Mouse (Mus musculus) frontal cortex, adult (tissue): ENCODE results near the gene Peli3.

Source experiments
- ATAC-seq: cut with Nextera tagmentation; 2 replicates; pipeline ENCODE4 v1.9.2; 2017; ENCODE audit warnings: mild to moderate bottlenecking, moderate library complexity, mixed read lengths; ENCODE audit not compliant: low TSS enrichment

Peli3 gene

DNA sequence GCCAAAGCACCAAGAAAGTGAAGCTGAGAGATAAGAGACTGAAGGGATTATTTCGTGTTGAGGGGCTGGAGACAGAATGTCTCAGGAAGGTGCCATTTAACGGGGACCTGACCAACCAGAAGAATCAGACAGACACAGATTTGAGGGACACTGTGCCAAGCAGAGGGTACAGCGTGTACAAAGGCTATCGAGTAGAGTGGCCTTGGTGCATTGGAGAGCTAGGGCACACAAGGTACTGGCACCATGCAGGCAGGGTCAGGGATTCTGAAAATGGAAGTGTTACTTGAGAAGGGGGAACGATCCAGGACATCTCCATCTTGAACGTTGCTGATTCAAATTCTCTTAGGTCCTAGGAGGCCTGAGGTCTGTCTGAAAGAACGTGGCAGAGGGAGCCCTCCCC lies 33.6 kb downstream of the Peli3 start:
- ATAC-seq, result no peak

DNA sequence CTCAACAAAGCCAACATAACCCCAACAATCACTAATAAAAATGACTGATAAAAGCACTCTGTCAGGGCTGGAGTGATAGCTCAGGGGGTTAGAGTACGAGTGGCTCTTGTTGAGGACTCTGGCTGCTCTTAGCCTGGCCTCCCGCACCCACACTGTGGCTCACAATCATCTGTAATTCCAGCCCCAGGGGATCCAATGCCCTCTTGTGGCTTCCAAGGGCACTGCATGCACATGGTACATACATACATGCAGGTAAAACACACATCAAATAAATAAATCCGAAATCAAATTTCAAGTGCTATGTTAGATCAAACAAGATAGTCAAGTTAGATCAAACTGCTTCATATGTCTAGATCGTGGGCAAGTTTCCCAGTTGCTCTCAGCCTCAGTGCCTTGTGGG lies 34.8 kb downstream of the Peli3 start:
- ATAC-seq, result no peak

DNA sequence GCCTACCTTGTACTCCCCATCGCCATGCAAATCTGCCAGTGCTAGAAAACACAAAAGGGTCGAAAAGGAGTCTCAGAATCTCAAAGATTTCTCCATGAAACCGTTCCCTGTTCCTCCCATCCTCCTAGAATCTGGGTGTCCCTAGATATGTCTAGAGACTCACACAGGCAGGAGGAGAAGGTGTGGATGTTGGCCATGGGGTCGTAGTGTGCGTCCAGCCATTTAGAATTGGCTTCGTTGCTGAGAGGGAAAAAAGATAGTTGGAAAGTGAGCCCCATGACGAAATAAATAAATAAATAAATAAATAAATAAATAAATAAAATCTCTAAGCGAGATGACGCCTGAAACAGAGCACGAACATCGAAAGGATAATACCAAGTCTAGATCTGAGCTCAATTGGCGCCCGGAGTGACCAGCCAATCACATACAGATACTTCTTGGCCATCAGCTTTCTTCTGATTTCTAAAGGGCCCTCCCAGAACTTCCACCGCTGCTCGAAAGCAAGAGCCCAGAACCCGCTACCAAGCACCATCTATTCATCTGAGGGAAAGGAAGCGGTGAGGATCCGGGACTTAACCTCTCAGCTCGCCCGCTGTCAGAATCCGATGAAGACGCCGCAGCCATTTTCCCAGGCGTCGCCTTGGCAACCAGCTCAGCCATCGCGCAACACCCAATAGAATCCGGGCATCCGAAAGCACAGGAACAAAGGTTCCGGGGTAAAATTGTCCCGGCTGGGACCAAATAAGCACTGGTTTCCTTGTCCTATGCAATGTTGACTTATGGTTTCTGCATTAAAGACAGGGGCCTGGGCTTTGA lies 36.7 kb downstream of the Peli3 start, which contains the start of gene Bbs1:
TSS of gene Bbs1 (minus strand) at position 650 of the 816 bp plus-strand sequence.
- ATAC-seq, result peak; percentile 65; the same call in 1 of the 2 replicates

DNA sequence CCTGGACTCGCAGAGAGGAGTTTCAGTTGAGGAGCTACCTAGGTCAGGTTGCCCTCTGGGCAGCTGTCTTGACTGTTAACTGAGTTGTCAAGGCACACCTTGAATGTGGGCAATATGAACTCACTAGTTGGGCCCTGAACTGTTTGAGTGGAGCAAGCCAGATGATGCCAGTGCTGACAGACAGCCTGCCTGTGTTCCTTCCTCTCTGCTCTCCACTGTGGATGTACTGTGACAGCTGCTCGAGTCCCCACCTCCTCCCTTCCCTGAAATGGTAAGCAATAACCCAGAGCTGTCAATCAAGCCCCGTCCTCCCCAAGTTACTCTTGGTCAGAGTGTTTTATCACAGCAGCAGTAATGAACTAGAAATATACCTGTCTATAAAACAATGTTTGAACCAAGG lies 43.0 kb downstream of the Peli3 start:
- no peak for ATAC-seq

DNA sequence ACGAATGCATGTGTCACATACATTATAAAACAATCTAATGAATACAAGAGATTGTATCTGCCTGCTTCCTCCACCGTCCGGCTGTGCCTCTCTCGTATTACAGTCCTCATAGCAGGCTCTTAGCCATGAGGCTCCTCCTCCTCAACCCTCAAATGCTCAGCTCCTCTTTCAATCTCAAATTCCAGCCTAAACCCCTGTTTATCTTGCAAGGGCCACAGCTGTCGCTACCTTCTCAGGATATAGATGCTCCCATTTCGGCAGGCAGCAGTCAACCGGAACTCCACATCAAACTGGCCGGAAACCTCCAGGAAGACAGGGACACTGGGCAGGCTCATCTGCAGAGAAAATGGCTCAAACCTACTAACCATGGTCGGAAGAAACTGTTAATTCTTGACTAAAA lies 44.0 kb downstream of the Peli3 start:
- ATAC-seq, result no peak

DNA sequence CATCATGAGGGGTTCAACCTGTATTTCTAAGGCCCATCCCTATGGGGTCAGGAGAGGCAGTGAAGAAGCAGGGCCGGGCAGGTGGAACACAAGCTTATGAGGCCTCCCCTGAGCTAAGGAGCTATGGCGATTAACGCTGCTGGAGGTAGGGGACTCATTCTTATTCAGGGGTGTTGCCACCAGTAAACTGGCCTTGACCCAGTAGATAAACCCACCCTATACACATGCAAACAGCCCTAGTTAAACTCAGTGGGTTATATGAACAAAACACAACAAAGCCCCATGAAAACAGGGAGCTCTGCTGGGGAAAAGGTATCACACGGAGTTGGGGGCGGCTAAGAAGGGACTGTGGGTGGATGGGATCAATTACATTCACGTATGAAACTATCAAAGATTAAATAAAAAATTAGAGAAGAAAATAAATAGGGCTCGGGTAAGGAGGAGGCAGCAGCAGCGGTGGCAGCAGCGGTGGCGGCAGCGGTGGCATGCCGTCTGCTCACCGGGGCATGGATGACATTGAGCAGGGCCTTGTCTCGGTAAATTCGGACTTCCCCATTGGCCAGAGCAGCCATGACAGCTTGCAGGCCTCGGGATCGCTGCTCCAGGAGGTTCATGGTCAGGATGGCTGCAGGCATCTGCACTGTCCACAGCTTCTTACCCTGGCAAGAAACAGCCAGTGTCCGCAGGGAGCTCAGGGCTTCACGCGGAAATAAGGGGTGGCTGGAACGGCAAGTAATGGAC lies 46.0 kb downstream of the Peli3 start:
- ATAC-seq, result no peak

DNA sequence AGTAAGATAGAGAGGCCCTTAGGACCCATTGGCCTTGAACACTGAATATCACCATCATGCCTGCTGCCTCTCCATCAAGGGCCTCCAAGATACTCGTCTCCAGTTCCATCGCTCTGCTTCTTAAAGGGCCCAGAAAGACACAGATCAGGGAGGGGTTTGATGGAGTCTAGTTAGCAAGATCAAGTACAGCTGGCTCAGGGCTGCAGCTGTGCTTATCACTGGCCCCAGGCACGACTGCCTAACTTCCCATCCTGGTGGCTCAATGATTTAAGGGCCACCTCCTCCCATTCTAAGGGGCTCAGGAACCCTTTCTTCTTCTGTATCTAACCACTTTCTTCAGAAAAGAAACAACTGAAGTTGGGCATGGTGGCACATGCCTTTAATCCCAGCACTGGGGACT lies 51.1 kb downstream of the Peli3 start:
- no peak for ATAC-seq

DNA sequence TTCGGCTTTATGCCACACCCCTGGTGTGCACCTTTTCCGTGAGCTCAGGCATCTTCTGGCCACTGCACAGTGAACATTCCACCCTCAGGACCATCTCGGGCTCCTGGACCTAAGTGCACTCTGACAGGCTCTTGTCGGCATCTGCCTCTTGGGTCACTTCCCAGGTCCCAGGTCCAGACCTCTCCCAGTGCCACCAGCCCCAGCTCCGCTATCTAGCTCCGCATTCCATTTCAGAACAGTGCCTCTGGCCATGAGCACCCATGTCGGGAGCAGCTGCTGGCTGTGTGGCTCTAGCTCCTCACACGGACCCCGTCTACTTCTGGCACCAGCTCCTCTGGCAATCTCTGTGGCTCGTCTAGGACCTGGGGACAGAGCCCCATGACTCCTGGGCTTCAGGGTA lies 53.1 kb downstream of the Peli3 start:
- ATAC-seq, result no peak

DNA sequence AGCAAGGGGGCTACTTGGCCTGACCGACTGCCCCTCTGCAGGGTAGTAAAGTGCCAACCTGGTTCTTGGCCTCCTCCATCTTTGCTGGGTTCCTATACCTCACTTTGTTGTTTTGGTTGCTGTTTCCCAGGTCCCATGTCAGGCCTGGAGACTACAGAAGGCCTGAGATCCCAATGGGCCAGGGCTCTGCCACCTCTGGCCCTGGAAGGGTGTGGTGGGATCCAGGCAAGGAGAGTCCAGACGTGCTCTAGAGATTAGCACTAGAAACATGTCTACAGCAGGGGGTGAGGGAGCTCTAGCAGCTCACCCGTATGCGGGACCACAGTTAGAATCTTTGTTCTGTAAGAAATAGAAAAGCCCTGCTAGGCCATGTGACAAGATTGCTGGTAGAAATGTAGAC lies 59.0 kb downstream of the Peli3 start:
- ATAC-seq, result no peak
